Mouse (Mus musculus) intestine, embryonic 14.5 days (tissue): ENCODE measurements around the gene Eef2. TPM values are rescaled to one million over a fixed set of nuclear protein-coding genes. Genes with fewer than 3 reads are reported as not detected.

Experiments
- ATAC-seq: fragments of 200-750 bp; cut with Nextera tagmentation; replicated peaks from 2 replicates; pipeline ENCODE4 v1.8.0; 2017; ENCODE audit warnings: low read depth, moderate number of reproducible peaks, moderate TSS enrichment, moderate library complexity; ENCODE audit not compliant: low FRiP score, low TSS enrichment
- DNase-seq: peaks from one replicate; pipeline ENCODE4 v3.0.0-alpha.2; 2018; ENCODE audit warnings: low spot score
- H3K27ac ChIP-seq: fragments of 300-500 bp; sonication (generic); 2 replicates; pipeline ENCODE4 v1.5.1; 2014; ENCODE audit warnings: low read depth, mild to moderate bottlenecking, control low read depth
- H3K27me3 ChIP-seq: fragments of 300-500 bp; sonication (generic); replicated peaks from 2 replicates; pipeline ENCODE4 v1.6.1; 2014; ENCODE audit warnings: low read length, control low read depth; ENCODE audit not compliant: control insufficient read depth, insufficient read depth
- H3K36me3 ChIP-seq: fragments of 300-500 bp; sonication (generic); 2 replicates; pipeline ENCODE4 v1.6.1; 2014; ENCODE audit warnings: low read length, control low read depth; ENCODE audit not compliant: control insufficient read depth, insufficient read depth
- H3K4me1 ChIP-seq: fragments of 300-500 bp; sonication (generic); replicated peaks from 2 replicates; pipeline ENCODE4 v1.6.1; 2014; ENCODE audit warnings: low read length, control low read depth, mixed read lengths; ENCODE audit not compliant: control insufficient read depth, insufficient read depth
- H3K4me2 ChIP-seq: fragments of 300-500 bp; sonication (generic); 2 replicates; pipeline ENCODE4 v1.6.1; 2014; ENCODE audit warnings: low read length
- H3K4me3 ChIP-seq: fragments of 300-500 bp; sonication (generic); 2 replicates; pipeline ENCODE4 v1.5.1; 2014; ENCODE audit warnings: low read depth, low read length, control low read depth, mixed read lengths
- H3K9ac ChIP-seq: fragments of 300-500 bp; sonication (generic); 2 replicates; pipeline ENCODE4 v1.6.1; 2014; ENCODE audit warnings: mild to moderate bottlenecking, low read length
- H3K9me3 ChIP-seq: fragments of 300-500 bp; sonication (generic); 2 replicates; pipeline ENCODE4 v1.6.1; 2016; ENCODE audit warnings: low read length, control low read depth; ENCODE audit not compliant: control insufficient read depth
- WGBS: fragments of 180-500 bp; shearing (Covaris S2); extraction: QIAGEN DNeasy Blood & Tissue Kit; methylation state at CpG from one replicate; pipeline ENCODE4 v1.1.7; 2014; 5-methylcytosine and 5-hydroxymethylcytosine counted together
- polyA plus RNA-seq: library from polyadenylated mRNA; unstranded; fragments of >200 nt; fragmentation: Nextera tagmentation; extraction: Ambion mirVana; gene quantifications from 2 replicates; pipeline ENCODE4 v1.2.1, GENCODE M21; 2014

The Eef2 gene
- polyA plus RNA-seq = 484 and 490 TPM in 2 replicates

DNA sequence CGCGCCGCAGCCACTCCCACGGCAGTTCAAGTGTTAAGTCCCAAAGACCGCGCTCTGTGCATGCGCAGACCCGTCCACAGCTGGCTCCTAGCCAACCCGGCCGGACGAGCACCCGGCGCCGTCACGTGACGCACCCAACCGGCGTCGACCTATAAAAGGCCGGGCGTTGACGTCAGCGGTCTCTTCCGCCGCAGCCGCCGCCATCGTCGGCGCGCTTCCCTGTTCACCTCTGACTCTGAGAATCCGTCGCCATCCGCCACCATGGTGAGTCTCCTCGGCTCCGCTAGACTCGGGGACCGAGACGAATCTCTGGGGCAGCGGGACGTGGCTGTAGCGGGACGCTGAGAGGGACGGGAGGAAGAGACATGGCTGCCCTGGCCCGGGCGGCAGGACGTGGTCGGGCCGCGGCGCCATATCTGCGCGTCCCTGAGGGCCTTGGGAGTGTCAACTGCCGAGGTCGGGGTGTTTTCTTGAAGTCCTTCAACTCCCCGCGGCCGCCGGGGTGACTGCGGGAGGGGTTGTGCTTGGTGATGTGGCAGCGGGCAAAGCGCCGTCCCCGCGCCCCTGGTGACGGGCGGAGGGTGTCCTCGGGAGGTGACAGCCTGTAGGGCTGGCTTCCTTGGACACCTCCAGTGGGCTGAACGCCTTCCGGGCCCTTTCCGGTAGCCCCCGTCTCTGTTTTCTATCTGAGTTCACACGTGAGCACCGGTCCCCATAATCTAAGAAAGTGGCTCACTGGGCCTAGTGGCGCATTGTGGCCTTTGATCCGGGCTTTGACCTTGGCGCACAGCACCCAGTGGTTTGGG, at the start of gene Eef2:
TSS of gene Eef2 (plus strand) at position 166 of the 806 bp plus-strand sequence.
- peak within 1 kb of the TSS; percentile 100 for H3K9ac ChIP-seq
- WGBS = under 1% methylated on average over 77 of the region's 77 CpGs
- peaks cover 44% of the 10 kb centered on the region for H3K36me3 ChIP-seq
- peak; percentile 99 for DNase-seq
- H3K27ac ChIP-seq = peak within 1 kb of the TSS; percentile 91
- H3K9me3 ChIP-seq = no peaks in the 10 kb centered on the region
- H3K4me2 ChIP-seq = peak within 1 kb of the TSS; percentile 98
- H3K4me3 ChIP-seq = peak within 1 kb of the TSS; percentile 100
- peaks cover 34% of the 10 kb centered on the region for H3K4me1 ChIP-seq
- peak; percentile 71 for ATAC-seq
- H3K27me3 ChIP-seq = no peaks in the 10 kb centered on the region

GRCm38 (mm10) chr10:81134181-81134587, 42.2 kb upstream of the Eef2 start:
- peak overlapping the region; percentile 96 for H3K4me2 ChIP-seq
- H3K4me1 ChIP-seq = peaks cover 27% of the 10 kb centered on the region
- ATAC-seq = no peak
- peaks cover 42% of the 10 kb centered on the region for H3K27me3 ChIP-seq
- no peaks in the 10 kb centered on the region for H3K36me3 ChIP-seq
- no peak for DNase-seq
- H3K9me3 ChIP-seq = no peaks in the 10 kb centered on the region
- H3K9ac ChIP-seq = no peak overlapping the region
- 0 out of 2 replicates have a peak overlapping the region, but pooled peaks have one; percentile 84 for H3K4me3 ChIP-seq
- H3K27ac ChIP-seq = no peak overlapping the region
- 3% methylated on average over 16 of the region's 16 CpGs for WGBS

GRCm38 (mm10) chr10:81134966-81135681, 41.3 kb upstream of the Eef2 start, which contains the start of gene Zbtb7a:
Gene Zbtb7a, plus strand, starts transcription at chr10:81135220.
- DNase-seq (no peak), ATAC-seq (no peak)
- 2% methylated on average over 41 of the region's 41 CpGs for WGBS
- Histone ChIP-seq H3K4me1 (peaks cover 32% of the 10 kb centered on the region), H3K36me3 (no peaks in the 10 kb centered on the region), H3K27me3 (peaks cover 34% of the 10 kb centered on the region), H3K4me3 (peak within 1 kb of the TSS; percentile 84), H3K9me3 (no peaks in the 10 kb centered on the region), H3K9ac (peak within 1 kb of the TSS; percentile 97), H3K4me2 (peak within 1 kb of the TSS; percentile 96), H3K27ac (peak within 1 kb of the TSS; percentile 97)

DNA sequence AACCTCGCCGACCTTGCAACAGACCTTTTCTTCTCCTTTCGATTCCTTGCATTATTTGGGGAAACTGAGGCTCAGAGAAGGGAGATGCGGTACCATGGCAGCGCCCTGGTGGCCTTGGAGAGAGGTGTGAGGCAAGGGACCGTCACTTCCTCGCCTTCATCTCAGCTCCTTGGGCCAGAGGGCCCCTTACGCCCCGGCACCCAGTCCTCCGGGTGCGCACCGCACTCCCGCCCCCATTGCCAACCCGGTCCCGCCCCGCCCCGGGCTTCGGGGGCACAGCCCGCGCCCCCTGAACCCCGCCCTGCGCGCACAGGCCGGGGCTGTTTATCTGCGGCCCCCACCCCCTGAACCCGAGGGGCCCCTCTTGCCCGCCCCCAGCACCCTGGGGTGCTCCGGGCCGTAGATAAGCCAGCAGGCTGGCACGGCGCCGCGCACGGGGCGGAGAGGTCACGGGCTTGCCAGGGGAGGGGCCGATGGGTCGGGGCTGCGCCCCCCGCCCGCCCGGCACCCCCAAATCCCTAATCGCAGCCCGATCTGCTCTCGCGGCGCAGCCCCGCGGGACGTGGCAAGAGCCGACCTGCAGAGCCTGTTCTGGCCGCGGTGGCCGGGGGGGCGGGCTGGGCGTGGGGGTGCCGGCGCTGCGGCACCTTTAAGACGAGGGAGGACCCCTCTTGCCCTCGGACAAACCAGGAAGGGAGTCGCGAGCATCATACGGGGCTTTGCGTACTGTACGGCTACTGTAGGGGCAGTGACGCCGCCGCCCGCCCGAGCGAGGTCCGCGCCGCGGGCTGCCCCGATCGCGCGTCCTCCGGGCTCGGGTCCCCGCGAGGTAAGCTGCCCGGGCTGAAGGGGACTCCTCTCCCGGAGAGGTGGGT, 40.4 kb upstream of the Eef2 start:
- H3K27ac ChIP-seq = peak overlapping the region; percentile 97
- WGBS = under 1% methylated on average over 77 of the region's 86 CpGs
- DNase-seq (peak; percentile 86), ATAC-seq (peak; percentile 29)
- H3K27me3 ChIP-seq = peaks cover 30% of the 10 kb centered on the region
- peak overlapping the region; percentile 97 for H3K9ac ChIP-seq
- H3K9me3 ChIP-seq = no peaks in the 10 kb centered on the region
- no peaks in the 10 kb centered on the region for H3K36me3 ChIP-seq
- peak overlapping the region; percentile 84 for H3K4me3 ChIP-seq
- H3K4me2 ChIP-seq = peak overlapping the region; percentile 96
- H3K4me1 ChIP-seq = peaks cover 42% of the 10 kb centered on the region

GRCm38 (mm10) chr10:81136706-81137231, 39.7 kb upstream of the Eef2 start:
- under 1% methylated on average over 46 of the region's 50 CpGs for WGBS
- peak overlapping the region; percentile 84 for H3K4me3 ChIP-seq
- H3K4me1 ChIP-seq = peaks cover 48% of the 10 kb centered on the region
- ATAC-seq (peak; percentile 20), DNase-seq (peak; percentile 91)
- no peaks in the 10 kb centered on the region for H3K9me3 ChIP-seq
- no peaks in the 10 kb centered on the region for H3K36me3 ChIP-seq
- H3K4me2 ChIP-seq = peak overlapping the region; percentile 96
- peak overlapping the region; percentile 97 for H3K27ac ChIP-seq
- H3K27me3 ChIP-seq = peaks cover 30% of the 10 kb centered on the region
- peak overlapping the region; percentile 97 for H3K9ac ChIP-seq

DNA sequence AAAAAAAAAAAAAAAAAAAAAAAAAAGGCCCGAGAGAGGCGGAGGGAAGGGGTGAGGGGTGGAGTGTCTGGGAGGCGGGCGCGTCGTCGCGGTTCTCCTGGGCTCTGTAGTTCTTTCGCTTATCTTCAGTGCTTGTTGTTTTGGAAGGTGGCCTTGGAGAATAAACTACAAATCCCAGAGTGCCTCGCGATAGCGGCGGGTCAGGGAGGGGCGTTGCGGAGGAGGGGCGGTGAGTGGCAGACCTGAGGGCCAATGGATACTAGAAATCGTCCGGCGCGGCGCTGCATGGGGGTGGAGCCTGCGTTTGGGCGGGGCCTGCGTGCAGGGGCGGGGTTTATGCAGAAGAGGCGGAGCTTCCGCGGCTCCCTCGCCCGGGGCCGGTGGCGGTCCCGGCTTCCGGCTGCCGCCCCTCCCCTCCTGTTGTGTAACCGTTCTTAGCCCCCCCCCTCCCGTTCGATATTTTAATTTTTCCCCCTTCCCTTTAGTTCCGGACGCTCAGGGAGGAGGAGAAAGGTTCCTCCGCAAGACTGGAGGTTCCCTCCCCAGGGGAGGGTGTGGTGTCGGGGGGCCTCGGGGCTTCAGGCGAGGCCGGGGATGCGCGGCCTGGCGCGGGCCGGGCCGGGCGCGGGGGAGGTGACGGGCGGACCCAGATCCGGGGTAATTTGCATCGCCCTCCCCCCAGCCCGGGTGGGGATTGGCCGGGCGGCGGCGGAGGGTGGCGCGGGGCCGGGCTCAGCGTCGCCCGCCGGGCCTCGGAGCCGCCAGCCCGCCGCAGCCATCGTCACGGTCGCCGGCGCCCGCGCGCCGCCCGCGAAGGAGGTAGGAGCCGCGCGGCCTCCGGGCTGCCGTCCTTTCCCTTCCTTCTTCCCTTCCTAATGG, 38.9 kb upstream of the Eef2 start:
- Histone ChIP-seq H3K27me3 (peaks cover 30% of the 10 kb centered on the region), H3K9me3 (no peaks in the 10 kb centered on the region), H3K4me1 (peaks cover 52% of the 10 kb centered on the region), H3K36me3 (no peaks in the 10 kb centered on the region), H3K27ac (peak overlapping the region; percentile 97), H3K4me3 (peak overlapping the region; percentile 84), H3K4me2 (peak overlapping the region; percentile 96), H3K9ac (peak overlapping the region; percentile 97)
- DNase-seq (peak; percentile 100), ATAC-seq (peak; percentile 84)
- 1% methylated on average over 59 of the region's 89 CpGs for WGBS

DNA sequence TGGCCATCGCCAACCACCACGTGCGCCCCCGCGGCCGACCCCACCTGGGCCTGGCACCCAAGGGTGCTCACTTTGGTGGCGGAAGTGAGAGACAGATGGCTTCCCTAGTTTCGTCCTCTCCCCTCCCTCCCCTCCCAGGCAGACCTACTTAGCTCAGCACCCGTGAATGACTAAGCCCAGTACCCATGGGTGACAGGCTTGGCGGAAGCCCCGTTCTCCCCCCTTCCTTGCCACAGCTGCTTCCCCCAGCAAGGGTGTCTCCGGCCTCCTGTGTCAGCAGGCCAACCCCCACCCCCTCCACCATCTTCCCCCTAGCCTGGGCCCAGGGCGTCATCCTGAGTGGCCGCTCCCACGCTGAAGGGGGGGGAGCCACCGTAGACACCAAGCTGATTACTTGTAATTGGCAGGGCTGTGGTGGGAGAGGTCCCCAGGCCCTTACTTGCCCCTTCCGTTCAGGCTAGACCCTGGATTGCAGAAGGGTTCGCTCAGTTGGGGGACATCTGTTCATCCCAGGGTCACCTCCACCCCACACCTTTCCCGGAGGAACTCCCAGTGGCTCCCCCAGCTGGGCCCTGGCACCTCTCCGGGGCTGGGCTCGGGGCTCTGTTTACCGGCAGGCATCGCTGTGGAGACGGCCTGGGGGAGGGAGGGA, 38.2 kb upstream of the Eef2 start:
- ATAC-seq = peak; percentile 2; the same call in 1 of the 2 replicates
- 2% methylated on average over 22 of the region's 24 CpGs for WGBS
- DNase-seq = no peak
- H3K27me3 ChIP-seq = peaks cover 27% of the 10 kb centered on the region
- H3K36me3 ChIP-seq = no peaks in the 10 kb centered on the region
- H3K4me3 ChIP-seq = peak overlapping the region; percentile 84
- H3K9ac ChIP-seq = peak overlapping the region; percentile 82
- H3K9me3 ChIP-seq = no peaks in the 10 kb centered on the region
- peak overlapping the region; percentile 73 for H3K4me2 ChIP-seq
- peak overlapping the region; percentile 83 for H3K27ac ChIP-seq
- peaks cover 52% of the 10 kb centered on the region for H3K4me1 ChIP-seq
